Mouse (Mus musculus): Measurements from ENCODE around the gene Sh3gl1.

DNA sequence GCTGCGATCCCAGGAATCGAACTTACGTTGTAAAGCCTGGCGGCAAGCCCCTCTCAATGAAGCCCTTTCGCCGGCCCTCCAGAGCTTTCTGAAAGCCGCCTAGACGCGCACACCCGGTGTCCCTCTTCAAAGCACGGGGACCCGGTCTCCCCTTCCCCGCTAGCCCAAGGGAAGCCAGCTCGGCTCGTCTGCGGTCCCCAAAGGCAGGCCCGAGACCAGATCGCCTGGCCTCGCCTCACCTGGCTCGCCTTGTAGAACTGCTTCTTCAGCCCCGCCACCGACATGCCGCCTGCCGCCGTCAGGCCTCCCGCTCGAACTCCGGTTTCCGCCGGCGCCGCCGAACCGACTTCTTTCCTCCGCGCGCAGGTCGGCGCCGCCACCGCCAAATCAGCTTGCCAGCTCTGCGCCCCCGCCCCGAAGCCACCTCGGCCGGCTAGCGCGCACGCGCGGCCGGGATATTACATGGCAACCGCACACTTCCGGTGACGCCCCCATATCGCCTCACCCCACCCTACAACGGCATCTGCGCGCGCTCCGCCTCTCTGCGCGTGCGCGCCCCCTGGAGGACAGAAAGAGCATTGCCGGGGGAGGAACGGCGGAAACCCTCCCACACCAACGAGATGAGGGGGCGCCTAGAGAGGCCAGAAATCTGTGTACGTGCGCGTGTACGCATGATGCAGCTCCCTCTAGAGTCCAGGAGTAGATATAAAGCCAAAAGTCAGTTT is at the start of gene Sh3gl1:
- TF ChIP-seq CTCF (IDR thresholded peaks at IDR 0.05; ENCODE audit: insufficient read depth, low read depth, low read length) (peak; percentile 97), POLR2A (IDR thresholded peaks at IDR 0.05; ENCODE audit: insufficient read depth, low read depth, low read length) (peak; percentile 91)
